Mouse (Mus musculus) stomach, postnatal 0 days (tissue): ENCODE measurements around the gene Fam3a.

Source experiments
- CTCF ChIP-seq: IDR thresholded peaks from 2 replicates; pipeline ENCODE4 v1.5.1; 2016; ENCODE audit warnings: antibody characterized with exemption, low read depth, mild to moderate bottlenecking, moderate library complexity
- EP300 ChIP-seq: optimal IDR thresholded peaks from 2 replicates; pipeline ENCODE3; 2016; ENCODE audit warnings: antibody characterized with exemption

DNA sequence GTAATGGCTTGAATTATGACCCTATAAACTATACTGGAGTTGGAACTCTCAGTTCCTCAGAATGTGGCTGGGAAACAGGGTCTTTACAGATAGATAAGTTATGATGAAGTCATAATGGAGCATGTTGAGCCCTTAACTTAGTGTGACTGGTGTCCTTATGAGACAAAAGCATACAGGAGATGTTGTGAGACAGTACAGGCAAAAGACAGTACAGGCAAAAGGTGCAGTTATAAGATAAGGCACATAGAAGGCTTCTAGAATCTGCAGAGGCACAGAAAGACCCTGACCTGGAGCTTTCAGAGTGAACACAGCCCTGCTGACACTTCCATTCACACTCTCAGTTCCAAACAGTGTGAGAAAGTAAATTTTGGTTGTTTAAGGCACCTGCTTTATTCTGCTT lies 4.9 kb downstream of the Fam3a start:
- TF ChIP-seq EP300 (no peak), CTCF (no peak)
